Comparison of ENCODE assay signal across 12 mouse cellular contexts in genomic region chr15:77523186-77523843, GRCm38 (mm10). TPM values are rescaled to one million over a fixed set of nuclear protein-coding genes. Genes with fewer than 3 reads are reported as not detected.
DNase-seq lines count a peak whose midpoint lies in the region; ATAC-seq lines count a peak whose summit lies in the region.
"Not testable (repeated sequence)": the region's sequence is repeated elsewhere in the genome, so short reads cannot be mapped to it uniquely, and the experiment has no call there.
"Had no signal": no experiment of that assay in that cellular context is flagged by ENCODE, and none has a peak within 500 bp of the region (broad histone marks: within the 10 kb centered on the region; RNA-seq: fewer than 3 reads in every experiment).

No protein-coding gene starts in this region.

- DNase-seq in NIH3T3 (ENCODE audit: low read depth): peak; percentile 72
- peak; percentile 9 for DNase-seq in cerebellum, adult 9-11 months
- peak; percentile 39 for DNase-seq in gastrocnemius, adult 18-20 months (ENCODE audit: low spot score)
- DNase-seq in hindbrain, embryonic 14.5 days (ENCODE audit: low spot score): peak; percentile 60
- DNase-seq in layer of hippocampus, postnatal 10 days (ENCODE audit: low spot score in 2 of 2): peak; percentile 48 to 71
- DNase-seq in lung, postnatal 14 days: peak; percentile 71
- peak; percentile 33 for DNase-seq in right cerebral cortex, postnatal 14 days
- peak; percentile 46 for DNase-seq in urinary bladder, postnatal 25 days (ENCODE audit: low spot score)

- not testable (repeated sequence) for H3K9ac ChIP-seq in hindbrain, embryonic 14.5 days

- ATAC-seq in hindbrain, embryonic 14.5 days (ENCODE audit: low FRiP score): not testable (repeated sequence)

- H3K9me3 ChIP-seq in hindbrain, embryonic 14.5 days (ENCODE audit: control insufficient read depth, low read length): not testable (repeated sequence)

- not testable (repeated sequence) for H3K4me2 ChIP-seq in hindbrain, embryonic 14.5 days (replicated peaks)

- H3K4me3 ChIP-seq in hindbrain, embryonic 14.5 days (replicated peaks; ENCODE audit: low read length): not testable (repeated sequence)

- not testable (repeated sequence) for H3K27ac ChIP-seq in hindbrain, embryonic 14.5 days

- 13% methylated on average over 6 of the region's 6 CpGs for WGBS in hindbrain, embryonic 14.5 days

- not testable (repeated sequence) for H3K36me3 ChIP-seq in hindbrain, embryonic 14.5 days (replicated peaks; ENCODE audit: control insufficient read depth, insufficient read depth)

- not testable (repeated sequence) for H3K4me1 ChIP-seq in hindbrain, embryonic 14.5 days (replicated peaks; ENCODE audit: control insufficient read depth, insufficient read depth, low read length)

- H3K27me3 ChIP-seq in hindbrain, embryonic 14.5 days (ENCODE audit: control insufficient read depth, insufficient read depth, low read length): not testable (repeated sequence)

RNA-seq across cellular contexts. Expression of gene Apol7c, which starts 9.8 kb away (rescaled TPM):
- total RNA-seq in gastrocnemius, adult 18-20 months (2021): not detected
- polyA plus RNA-seq in hindbrain, embryonic 14.5 days (2014; fragmentation: Nextera tagmentation; extraction: Ambion mirVana): not detected in 2 replicates
- not detected for total RNA-seq in layer of hippocampus, postnatal 10 days (2021)
- total RNA-seq: layer of hippocampus, adult 18-20 months had no signal
- polyA plus RNA-seq: forebrain, embryonic 13.5 days; midbrain, embryonic 15.5 days had no signal

RNA-seq across cellular contexts. Expression of gene Apol11a, which starts 15.2 kb away (rescaled TPM):
- not detected for total RNA-seq in gastrocnemius, adult 18-20 months (2021)
- not detected in 2 replicates for polyA plus RNA-seq in hindbrain, embryonic 14.5 days (2014; fragmentation: Nextera tagmentation; extraction: Ambion mirVana)
- not detected for total RNA-seq in layer of hippocampus, postnatal 10 days (2021)
- total RNA-seq: layer of hippocampus, adult 18-20 months had no signal
- polyA plus RNA-seq: forebrain, embryonic 13.5 days; midbrain, embryonic 15.5 days; stomach, embryonic 15.5 days had no signal

RNA-seq across cellular contexts. Expression of gene 1700025B11Rik, which starts 38.4 kb away (rescaled TPM):
- not detected for total RNA-seq in gastrocnemius, adult 18-20 months (2021)
- not detected in 2 replicates for polyA plus RNA-seq in hindbrain, embryonic 14.5 days (2014; fragmentation: Nextera tagmentation; extraction: Ambion mirVana)
- total RNA-seq in layer of hippocampus, postnatal 10 days (2021): not detected
- total RNA-seq: layer of hippocampus, adult 18-20 months had no signal
- polyA plus RNA-seq: forebrain, embryonic 13.5 days; midbrain, embryonic 15.5 days; stomach, embryonic 15.5 days had no signal

RNA-seq across cellular contexts. Expression of gene Apol10a, which starts 46.5 kb away (rescaled TPM):
- not detected for total RNA-seq in gastrocnemius, adult 18-20 months (2021)
- not detected in 2 replicates for polyA plus RNA-seq in hindbrain, embryonic 14.5 days (2014; fragmentation: Nextera tagmentation; extraction: Ambion mirVana)
- total RNA-seq in layer of hippocampus, postnatal 10 days (2021): not detected
- total RNA-seq: layer of hippocampus, adult 18-20 months had no signal
- polyA plus RNA-seq: forebrain, embryonic 13.5 days; midbrain, embryonic 15.5 days had no signal

Comparison
In these comparisons a context has a peak if more than half of its experiments do, and no peak if none do; other contexts are left out.
1. DNase-seq: peak in every context shown above with its lines; median percentile 72 in NIH3T3; 71 in lung, postnatal 14 days; 60 in hindbrain, embryonic 14.5 days; 60 in layer of hippocampus, postnatal 10 days; 46 in urinary bladder, postnatal 25 days; 39 in gastrocnemius, adult 18-20 months; 33 in right cerebral cortex, postnatal 14 days; 9 in cerebellum, adult 9-11 months.